Mouse (Mus musculus): ENCODE data around the gene Pfn1. TPM values are rescaled to one million over a fixed set of nuclear protein-coding genes. Genes with fewer than 3 reads are reported as not detected.
A peak's percentile ranks its signal among the peaks of the same experiment; 100 is the strongest.

The Pfn1 gene
- polyA plus RNA-seq, 1 experiment from 2014 or later: 1,326 TPM

GRCm38 (mm10) chr11:70668771-70669505, 14.5 kb upstream of the Pfn1 start, which contains the start of gene Spag7:
Spag7 (minus strand) TSS chr11:70669416.
- Histone ChIP-seq H3K9ac (ENCODE audit: low read length) (peak within 1 kb of the TSS; percentile 87), H3K36me3 (ENCODE audit: control insufficient read depth, insufficient read depth, low read length) (peaks cover 11% of the 10 kb centered on the region), H3K4me3 (ENCODE audit: low read depth, low read length) (peak within 1 kb of the TSS; percentile 58), H3K9me3 (ENCODE audit: control insufficient read depth, low read length) (no peaks in the 10 kb centered on the region), H3K27me3 (ENCODE audit: control insufficient read depth, insufficient read depth, low read length) (no peaks in the 10 kb centered on the region), H3K27ac (ENCODE audit: low read depth, low read length) (peak within 1 kb of the TSS; percentile 94), H3K4me2 (peak within 1 kb of the TSS; percentile 97), H3K4me1 (ENCODE audit: control insufficient read depth, insufficient read depth, low read length) (peaks cover 19% of the 10 kb centered on the region)
- WGBS: under 1% methylated on average over 44 of the region's 44 CpGs
- DNase-seq (ENCODE audit: low spot score, missing footprints) (peak; percentile 100), ATAC-seq (ENCODE audit: low FRiP score) (peak; percentile 94)

- ATAC-seq (ENCODE audit: low FRiP score) (peak; percentile 47), DNase-seq (ENCODE audit: low spot score, missing footprints) (peak; percentile 97)
- H3K27ac ChIP-seq (ENCODE audit: low read depth, low read length): peak overlapping the region; percentile 55; the same call in 1 of the 2 replicates
- no peaks in the 10 kb centered on the region for H3K9me3 ChIP-seq (ENCODE audit: control insufficient read depth, low read length)
- H3K9ac ChIP-seq (ENCODE audit: low read length): peak overlapping the region; percentile 53; the same call in 1 of the 2 replicates
- H3K4me1 ChIP-seq (ENCODE audit: control insufficient read depth, insufficient read depth, low read length): peaks cover 19% of the 10 kb centered on the region
- H3K4me2 ChIP-seq: peak overlapping the region; percentile 97
- H3K27me3 ChIP-seq (ENCODE audit: control insufficient read depth, insufficient read depth, low read length): no peaks in the 10 kb centered on the region
- H3K36me3 ChIP-seq (ENCODE audit: control insufficient read depth, insufficient read depth, low read length): peaks cover 11% of the 10 kb centered on the region
- WGBS: 2% methylated on average over 15 of the region's 15 CpGs
- H3K4me3 ChIP-seq (ENCODE audit: low read depth, low read length): peak overlapping the region; percentile 58
Observed at GRCm38 (mm10) chr11:70668335-70668770, 13.9 kb upstream of the Pfn1 start.

GRCm38 (mm10) chr11:70667271-70668150, 13.1 kb upstream of the Pfn1 start:
- Histone ChIP-seq H3K27ac (ENCODE audit: low read depth, low read length) (no peak overlapping the region), H3K4me2 (peak overlapping the region; percentile 97), H3K9me3 (ENCODE audit: control insufficient read depth, low read length) (no peaks in the 10 kb centered on the region), H3K36me3 (ENCODE audit: control insufficient read depth, insufficient read depth, low read length) (peaks cover 16% of the 10 kb centered on the region), H3K4me3 (ENCODE audit: low read depth, low read length) (peak overlapping the region; percentile 58; the same call in 1 of the 2 replicates), H3K4me1 (ENCODE audit: control insufficient read depth, insufficient read depth, low read length) (peaks cover 19% of the 10 kb centered on the region), H3K27me3 (ENCODE audit: control insufficient read depth, insufficient read depth, low read length) (no peaks in the 10 kb centered on the region), H3K9ac (ENCODE audit: low read length) (peak overlapping the region; percentile 53; the same call in 1 of the 2 replicates)
- ATAC-seq (ENCODE audit: low FRiP score) (no peak), DNase-seq (ENCODE audit: low spot score, missing footprints) (no peak)
- 79% methylated on average over 14 of the region's 14 CpGs for WGBS

GRCm38 (mm10) chr11:70666687-70667086, 12.2 kb upstream of the Pfn1 start:
- peaks cover 15% of the 10 kb centered on the region for H3K36me3 ChIP-seq (ENCODE audit: control insufficient read depth, insufficient read depth, low read length)
- ATAC-seq (ENCODE audit: low FRiP score): no peak
- no peak overlapping the region for H3K4me2 ChIP-seq
- H3K4me3 ChIP-seq (ENCODE audit: low read depth, low read length): no peak overlapping the region
- no peaks in the 10 kb centered on the region for H3K27me3 ChIP-seq (ENCODE audit: control insufficient read depth, insufficient read depth, low read length)
- peaks cover 19% of the 10 kb centered on the region for H3K4me1 ChIP-seq (ENCODE audit: control insufficient read depth, insufficient read depth, low read length)
- DNase-seq (ENCODE audit: low spot score, missing footprints): no peak
- 96% methylated on average over 8 of the region's 8 CpGs for WGBS
- no peak overlapping the region for H3K9ac ChIP-seq (ENCODE audit: low read length)
- no peak overlapping the region for H3K27ac ChIP-seq (ENCODE audit: low read depth, low read length)
- no peaks in the 10 kb centered on the region for H3K9me3 ChIP-seq (ENCODE audit: control insufficient read depth, low read length)

- H3K36me3 ChIP-seq (ENCODE audit: control insufficient read depth, insufficient read depth, low read length): peaks cover 14% of the 10 kb centered on the region
Observed at GRCm38 (mm10) chr11:70664741-70665140, 10.3 kb upstream of the Pfn1 start.

GRCm38 (mm10) chr11:70663957-70664356, 9.5 kb upstream of the Pfn1 start:
- Histone ChIP-seq H3K9ac (ENCODE audit: low read length) (no peak overlapping the region), H3K36me3 (ENCODE audit: control insufficient read depth, insufficient read depth, low read length) (peaks cover 14% of the 10 kb centered on the region), H3K9me3 (ENCODE audit: control insufficient read depth, low read length) (no peaks in the 10 kb centered on the region), H3K27me3 (ENCODE audit: control insufficient read depth, insufficient read depth, low read length) (no peaks in the 10 kb centered on the region), H3K4me3 (ENCODE audit: low read depth, low read length) (no peak overlapping the region), H3K4me1 (ENCODE audit: control insufficient read depth, insufficient read depth, low read length) (peaks cover 7% of the 10 kb centered on the region; the same call in 1 of the 2 replicates), H3K4me2 (no peak overlapping the region), H3K27ac (ENCODE audit: low read depth, low read length) (no peak overlapping the region)
- ATAC-seq (ENCODE audit: low FRiP score) (no peak), DNase-seq (ENCODE audit: low spot score, missing footprints) (no peak)
- 95% methylated on average over 6 of the region's 6 CpGs for whole genome bisulfite sequencing

More at GRCm38 (mm10) chr11:70664741-70665140, 10.3 kb upstream of the Pfn1 start:
- Histone ChIP-seq H3K9ac (ENCODE audit: low read length) (no peak overlapping the region), H3K27me3 (ENCODE audit: control insufficient read depth, insufficient read depth, low read length) (no peaks in the 10 kb centered on the region), H3K27ac (ENCODE audit: low read depth, low read length) (no peak overlapping the region), H3K4me1 (ENCODE audit: control insufficient read depth, insufficient read depth, low read length) (peaks cover 7% of the 10 kb centered on the region; the same call in 1 of the 2 replicates), H3K9me3 (ENCODE audit: control insufficient read depth, low read length) (no peaks in the 10 kb centered on the region), H3K4me2 (no peak overlapping the region), H3K4me3 (ENCODE audit: low read depth, low read length) (no peak overlapping the region)
- DNase-seq (ENCODE audit: low spot score, missing footprints) (no peak), ATAC-seq (ENCODE audit: low FRiP score) (no peak)
- WGBS: 95% methylated on average over 9 of the region's 9 CpGs

GRCm38 (mm10) chr11:70663101-70663500, 8.7 kb upstream of the Pfn1 start:
- 90% methylated on average over 8 of the region's 8 CpGs for WGBS
- ATAC-seq (ENCODE audit: low FRiP score) (no peak), DNase-seq (ENCODE audit: low spot score, missing footprints) (no peak)
- no peak overlapping the region for H3K27ac ChIP-seq (ENCODE audit: low read depth, low read length)
- no peak overlapping the region for H3K9ac ChIP-seq (ENCODE audit: low read length)
- H3K9me3 ChIP-seq (ENCODE audit: control insufficient read depth, low read length): no peaks in the 10 kb centered on the region
- no peak overlapping the region for H3K4me3 ChIP-seq (ENCODE audit: low read depth, low read length)
- H3K4me1 ChIP-seq (ENCODE audit: control insufficient read depth, insufficient read depth, low read length): peaks cover 5% of the 10 kb centered on the region; the same call in 1 of the 2 replicates
- H3K36me3 ChIP-seq (ENCODE audit: control insufficient read depth, insufficient read depth, low read length): peaks cover 14% of the 10 kb centered on the region
- H3K27me3 ChIP-seq (ENCODE audit: control insufficient read depth, insufficient read depth, low read length): no peaks in the 10 kb centered on the region
- no peak overlapping the region for H3K4me2 ChIP-seq

GRCm38 (mm10) chr11:70660571-70660970, 6.1 kb upstream of the Pfn1 start:
- Histone ChIP-seq H3K4me3 (ENCODE audit: low read depth, low read length) (no peak overlapping the region), H3K9ac (ENCODE audit: low read length) (no peak overlapping the region), H3K27me3 (ENCODE audit: control insufficient read depth, insufficient read depth, low read length) (no peaks in the 10 kb centered on the region), H3K4me1 (ENCODE audit: control insufficient read depth, insufficient read depth, low read length) (peaks cover 16% of the 10 kb centered on the region), H3K4me2 (no peak overlapping the region), H3K9me3 (ENCODE audit: control insufficient read depth, low read length) (no peaks in the 10 kb centered on the region), H3K27ac (ENCODE audit: low read depth, low read length) (no peak overlapping the region), H3K36me3 (ENCODE audit: control insufficient read depth, insufficient read depth, low read length) (peaks cover 14% of the 10 kb centered on the region)
- 86% methylated on average over 8 of the region's 8 CpGs for WGBS
- DNase-seq (ENCODE audit: low spot score, missing footprints) (no peak), ATAC-seq (ENCODE audit: low FRiP score) (no peak)
